Mouse (Mus musculus) liver, embryonic 14.5 days (tissue): ENCODE results near the gene Hsdl2.
"Not testable (repeated sequence)": the region's sequence is repeated elsewhere in the genome, so short reads cannot be mapped to it uniquely, and the experiment has no call there.

Source experiments
- CTCF ChIP-seq: IDR thresholded peaks from 2 replicates; pipeline ENCODE4 v1.5.1; 2016; ENCODE audit warnings: antibody characterized with exemption, low read depth, control low read depth
- EP300 ChIP-seq: IDR thresholded peaks from 2 replicates; pipeline ENCODE4 v1.6.1; 2016; ENCODE audit warnings: antibody characterized with exemption, low read depth

DNA sequence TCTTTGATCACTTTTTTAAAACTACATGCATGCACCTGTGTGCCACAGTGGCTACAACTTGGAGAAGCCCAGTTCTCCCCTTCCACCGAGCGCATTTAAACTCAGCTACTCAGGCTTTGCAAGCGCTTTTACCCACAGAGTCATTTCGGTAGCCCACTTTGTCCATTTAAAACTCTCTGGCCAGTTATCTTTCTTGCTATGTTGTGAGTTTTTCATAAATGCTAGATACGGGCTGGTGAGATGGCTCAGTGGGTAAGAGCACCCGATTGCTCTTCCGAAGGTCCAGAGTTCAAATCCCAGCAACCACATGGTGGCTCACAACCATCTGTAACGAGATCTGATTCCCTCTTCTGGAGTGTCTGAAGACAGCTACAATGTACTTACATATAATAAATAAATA, 10.8 kb upstream of the Hsdl2 start:
- not testable (repeated sequence) for TF ChIP-seq CTCF, EP300
